Mouse (Mus musculus) ES-E14 (cell line): ENCODE measurements around the gene Fgd2. TPM values are rescaled to one million over a fixed set of nuclear protein-coding genes. Genes with fewer than 3 reads are reported as not detected.

Experiments
- DNase-seq: peaks from one replicate; pipeline ENCODE4 v3.0.0-alpha.2; 2013; ENCODE audit warnings: low read depth, low spot score
- H3K27ac ChIP-seq: 2 replicates; pipeline ENCODE4 v1.5.1; 2012; ENCODE audit warnings: low read depth, mild to moderate bottlenecking, low read length, moderate library complexity, mixed read lengths; ENCODE audit not compliant: poor library complexity, insufficient read depth, severe bottlenecking
- H3K36me3 ChIP-seq: 2 replicates; pipeline ENCODE4 v1.6.1; 2012; ENCODE audit warnings: mild to moderate bottlenecking, low read length, moderate library complexity, mixed read lengths; ENCODE audit not compliant: control insufficient read depth, poor library complexity, insufficient read depth, severe bottlenecking
- H3K4me1 ChIP-seq, 2 experiments: fragments of 150-350 bp in 1 of 2; sonication (generic) in 1 of 2; 2 replicates each; pipeline ENCODE4 v1.6.1; 2012; ENCODE audit warnings: low read length in 2 of 2, mild to moderate bottlenecking in 1 of 2, mixed read lengths in 1 of 2; ENCODE audit not compliant: control insufficient read depth in 2 of 2, insufficient read depth in 2 of 2, poor library complexity in 1 of 2
- H3K4me3 ChIP-seq, 2 experiments: fragments of 150-350 bp in 1 of 2; sonication (generic) in 1 of 2; 2 replicates each; pipeline ENCODE4 v1.5.1; 2012; ENCODE audit warnings: low read length in 2 of 2, low read depth in 1 of 2, mild to moderate bottlenecking in 1 of 2, mixed read lengths in 1 of 2; ENCODE audit not compliant: insufficient read depth in 1 of 2, poor library complexity in 1 of 2, severe bottlenecking in 1 of 2
- H3K9ac ChIP-seq: 2 replicates; pipeline ENCODE4 v1.6.1; 2012; ENCODE audit warnings: low read depth, mild to moderate bottlenecking, low read length, mixed read lengths; ENCODE audit not compliant: poor library complexity, insufficient read depth, severe bottlenecking
- H3K9me3 ChIP-seq: fragments of 150-350 bp; sonication (generic); 2 replicates; pipeline ENCODE4 v1.6.1; 2012; ENCODE audit warnings: low read depth, mild to moderate bottlenecking, low read length; ENCODE audit not compliant: control insufficient read depth, insufficient read depth
- CHD2 ChIP-seq: IDR thresholded peaks from 2 replicates; pipeline ENCODE4 v1.6.1; 2014; ENCODE audit warnings: mild to moderate bottlenecking, low read depth, low read length, inconsistent platforms
- HCFC1 ChIP-seq: IDR thresholded peaks from 2 replicates; pipeline ENCODE4 v1.6.1; 2012; ENCODE audit warnings: low read length, inconsistent platforms, borderline replicate concordance; ENCODE audit not compliant: insufficient read depth
- MAFK ChIP-seq: IDR thresholded peaks from 2 replicates; pipeline ENCODE4 v1.6.1; 2014; ENCODE audit warnings: mild to moderate bottlenecking, low read depth, low read length, inconsistent platforms; ENCODE audit not compliant: insufficient read depth
- ZC3H11A ChIP-seq: IDR thresholded peaks from 2 replicates; pipeline ENCODE4 v1.6.1; 2012; ENCODE audit warnings: low read depth, mild to moderate bottlenecking, inconsistent platforms, low read length, borderline replicate concordance
- ZNF384 ChIP-seq: IDR thresholded peaks from 2 replicates; pipeline ENCODE4 v1.6.1; 2012; ENCODE audit warnings: low read depth, low read length, inconsistent platforms
- in situ Hi-C, 2 experiments: fragments of 600-800 bp; cut with MboI; formaldehyde crosslinking; loops; one replicate each; pipeline ENCODE4 v1.15.1; 2025; ENCODE audit warnings: low sequenced_read_pairs in 2 of 2, inconsistent platforms in 1 of 2; ENCODE audit not compliant: unreplicated experiment in 2 of 2
- total RNA-seq: library from RNA; depleted of rRNA; stranded (reverse); fragments of 300-350 nt; gene quantifications from 2 replicates; pipeline ENCODE4 v1.2.3, GENCODE M21; 2012

Fgd2 gene
- total RNA-seq, 1 experiment: 1.9 TPM

GRCm38 (mm10) chr17:29355841-29356478 lies 4.8 kb upstream of the Fgd2 start:
- Histone ChIP-seq H3K9me3 (no peaks in the 10 kb centered on the region), H3K27ac (no peak overlapping the region), H3K4me1 (peaks cover 2 to 7% of the 10 kb centered on the region in 2 experiments; a peak in 1 of 4 replicates), H3K9ac (peak overlapping the region; percentile 36; the same call in 1 of the 2 replicates), H3K36me3 (no peaks in the 10 kb centered on the region), H3K4me3 (peak overlapping the region; percentile 28 to 66; a peak in 3 of 4 replicates)
- no peak for DNase-seq
- in situ Hi-C loops: no loop called here
- no peak for TF ChIP-seq MAFK
- TF ChIP-seq HCFC1: no peak
- no peak for TF ChIP-seq ZC3H11A
- TF ChIP-seq ZNF384: no peak
- TF ChIP-seq CHD2: no peak

- in situ Hi-C loops: no loop called here
- peaks cover 2 to 10% of the 10 kb centered on the region in 2 experiments; a peak in 1 of 4 replicates for H3K4me1 ChIP-seq
- TF ChIP-seq ZNF384 (no peak), ZC3H11A (no peak), HCFC1 (no peak), MAFK (no peak), CHD2 (no peak)
These were observed 4.2 kb upstream of the Fgd2 start for GRCm38 (mm10) chr17:29356479-29356856.

DNA sequence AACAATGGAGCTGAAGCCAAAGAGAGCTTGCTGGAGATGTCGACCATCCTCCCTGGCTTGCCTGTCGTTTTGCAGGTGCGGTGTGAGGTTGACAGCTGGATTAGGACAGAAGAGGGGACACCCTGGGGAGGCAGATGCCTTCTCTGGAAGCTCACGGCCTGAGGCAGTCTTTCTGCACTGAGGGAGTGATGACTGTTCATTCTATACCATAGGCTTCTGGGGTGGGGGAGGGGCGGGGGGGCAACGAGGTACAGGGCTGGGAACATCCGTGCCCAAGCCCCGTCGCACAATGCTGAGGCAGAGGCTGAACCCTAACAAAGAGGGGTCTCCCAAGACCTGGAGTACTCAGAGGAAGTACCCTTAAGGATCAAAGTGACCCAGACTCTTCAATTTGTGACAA lies 3.8 kb upstream of the Fgd2 start:
- in situ Hi-C loops: no loop called here
- Histone ChIP-seq H3K4me1 (peaks cover 2 to 11% of the 10 kb centered on the region in 2 experiments; a peak in 1 of 4 replicates), H3K36me3 (no peaks in the 10 kb centered on the region)

More at GRCm38 (mm10) chr17:29356479-29356856, 4.2 kb upstream of the Fgd2 start:
- H3K36me3 ChIP-seq: no peaks in the 10 kb centered on the region
- no peak for DNase-seq
- H3K9ac ChIP-seq: peak overlapping the region; percentile 36; the same call in 1 of the 2 replicates
- H3K27ac ChIP-seq: no peak overlapping the region
- no peaks in the 10 kb centered on the region for H3K9me3 ChIP-seq
- peak overlapping the region; percentile 47 to 66 for H3K4me3 ChIP-seq

DNA sequence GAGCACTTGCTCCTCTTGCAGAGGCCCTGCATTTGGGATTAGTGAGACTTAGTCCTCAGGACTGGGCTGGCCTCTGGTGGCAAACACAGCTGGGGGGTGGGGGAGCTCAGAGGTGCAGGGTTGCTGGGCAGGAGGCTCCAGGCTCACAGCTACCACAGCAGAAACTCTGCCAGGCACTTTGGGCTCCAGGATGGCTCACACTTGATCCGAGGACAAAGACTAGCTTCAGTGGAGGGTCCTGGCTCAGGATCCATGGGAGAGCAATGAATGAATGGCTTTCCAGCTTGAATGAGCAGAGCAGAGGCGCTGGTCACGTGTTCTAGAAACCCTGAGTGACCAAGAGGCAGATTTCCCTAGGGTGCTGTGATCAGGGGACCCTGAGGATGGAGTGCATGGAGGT lies 1.8 kb upstream of the Fgd2 start:
- no peak overlapping the region for H3K27ac ChIP-seq
- in situ Hi-C loops: no loop called here
- TF ChIP-seq HCFC1: no peak
- TF ChIP-seq ZC3H11A: no peak
- no peak for TF ChIP-seq ZNF384
- TF ChIP-seq MAFK: no peak
- no peak for TF ChIP-seq CHD2
- no peaks in the 10 kb centered on the region for H3K36me3 ChIP-seq
- no peak for DNase-seq
- H3K4me1 ChIP-seq: peaks cover 2 to 12% of the 10 kb centered on the region in 2 experiments; a peak in 1 of 4 replicates
- H3K4me3 ChIP-seq: no peak overlapping the region
- H3K9me3 ChIP-seq: no peaks in the 10 kb centered on the region
- no peak overlapping the region for H3K9ac ChIP-seq

More for the DNA sequence above, 3.8 kb upstream of the Fgd2 start:
- H3K4me3 ChIP-seq: peak overlapping the region; percentile 47 to 66
- no peaks in the 10 kb centered on the region for H3K9me3 ChIP-seq
- DNase-seq: no peak
- no peak overlapping the region; the same call in 1 of the 2 replicates for H3K9ac ChIP-seq
- no peak overlapping the region for H3K27ac ChIP-seq
- TF ChIP-seq MAFK: no peak
